Mouse (Mus musculus): ENCODE data around the gene Hoxa1. TPM values are rescaled to one million over a fixed set of nuclear protein-coding genes. Genes with fewer than 3 reads are reported as not detected.

Hoxa1 gene
- total and polyA plus RNA-seq, 3 experiments, result 0.20 to 0.43 TPM; not detected in 1

- intact Hi-C loops (cut with DNase I), result no loop called here
- Histone ChIP-seq H3K27ac (peak overlapping the region; percentile 38), H3K79me2 (replicated peaks; ENCODE audit: control insufficient read depth, insufficient read depth, low read length) (no peaks in the 10 kb centered on the region), H3K36me3 (ENCODE audit: control insufficient read depth, insufficient read depth, low read length) (no peaks in the 10 kb centered on the region), H3K4me3 (peak overlapping the region; percentile 34), H3K27me3 (ENCODE audit: control insufficient read depth, insufficient read depth, low read length) (peaks cover 13% of the 10 kb centered on the region), H3K4me1 (ENCODE audit: control insufficient read depth, insufficient read depth, low read length) (no peaks in the 10 kb centered on the region), H3K9ac (ENCODE audit: low read depth, low read length) (no peak overlapping the region)
- no peak for TF ChIP-seq POLR2A (IDR thresholded peaks at IDR 0.05; ENCODE audit: insufficient read depth, low read depth, low read length)
- no peak for TF ChIP-seq EP300 (IDR thresholded peaks at IDR 0.05; ENCODE audit: insufficient read depth, low read depth, low read length)
- no peak for TF ChIP-seq CTCF (IDR thresholded peaks at IDR 0.05)
- DNase-seq, result no peak
- WGBS, result 8% methylated on average over 21 of the region's 35 CpGs
Measured at GRCm38 (mm10) chr6:52175864-52176263, 17.7 kb upstream of the Hoxa1 start.

GRCm38 (mm10) chr6:52174968-52175751 is 17.0 kb upstream of the Hoxa1 start:
- DNase-seq, result no peak
- TF ChIP-seq POLR2A (IDR thresholded peaks at IDR 0.05; ENCODE audit: insufficient read depth, low read depth, low read length) (no peak), EP300 (IDR thresholded peaks at IDR 0.05; ENCODE audit: insufficient read depth, low read depth, low read length) (no peak), CTCF (IDR thresholded peaks at IDR 0.05) (no peak)
- Histone ChIP-seq H3K4me3 (peak overlapping the region; percentile 34), H3K4me1 (ENCODE audit: control insufficient read depth, insufficient read depth, low read length) (no peaks in the 10 kb centered on the region), H3K36me3 (ENCODE audit: control insufficient read depth, insufficient read depth, low read length) (no peaks in the 10 kb centered on the region), H3K27me3 (ENCODE audit: control insufficient read depth, insufficient read depth, low read length) (peaks cover 13% of the 10 kb centered on the region), H3K9ac (ENCODE audit: low read depth, low read length) (peak overlapping the region; percentile 59; the same call in 1 of the 2 replicates), H3K79me2 (replicated peaks; ENCODE audit: control insufficient read depth, insufficient read depth, low read length) (no peaks in the 10 kb centered on the region), H3K27ac (peak overlapping the region; percentile 45)
- intact Hi-C loops (cut with DNase I), result no loop called here
- WGBS, result 5% methylated on average over 41 of the region's 41 CpGs

DNA sequence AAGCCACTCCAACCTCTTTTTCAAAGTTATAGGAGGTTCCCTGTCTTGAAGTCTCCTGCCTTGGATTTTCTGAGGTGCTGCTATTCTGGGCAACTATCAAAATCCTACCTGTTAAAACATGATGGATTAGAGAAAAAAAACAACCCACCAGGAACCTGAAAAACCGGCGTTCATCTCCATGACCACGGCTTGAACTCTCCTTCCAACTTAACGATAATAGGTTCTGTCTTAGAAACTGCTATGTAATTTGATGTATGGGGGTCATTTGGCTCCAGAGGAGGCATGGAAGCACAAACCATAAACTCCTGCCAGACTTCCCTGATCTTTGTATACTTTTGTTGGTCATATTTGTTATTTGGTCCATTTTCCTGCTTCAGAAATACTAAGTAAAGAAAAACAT is 15.5 kb upstream of the Hoxa1 start:
- Histone ChIP-seq H3K4me1 (ENCODE audit: control insufficient read depth, insufficient read depth, low read length) (no peaks in the 10 kb centered on the region), H3K27ac (no peak overlapping the region), H3K9ac (ENCODE audit: low read depth, low read length) (no peak overlapping the region), H3K4me3 (no peak overlapping the region), H3K36me3 (ENCODE audit: control insufficient read depth, insufficient read depth, low read length) (no peaks in the 10 kb centered on the region), H3K27me3 (ENCODE audit: control insufficient read depth, insufficient read depth, low read length) (peaks cover 19% of the 10 kb centered on the region), H3K79me2 (replicated peaks; ENCODE audit: control insufficient read depth, insufficient read depth, low read length) (no peaks in the 10 kb centered on the region)
- intact Hi-C loops (cut with DNase I), result no loop called here
- 15% methylated on average over 4 of the region's 4 CpGs for WGBS
- DNase-seq, result no peak
- TF ChIP-seq POLR2A (IDR thresholded peaks at IDR 0.05; ENCODE audit: insufficient read depth, low read depth, low read length) (no peak), CTCF (IDR thresholded peaks at IDR 0.05) (no peak), EP300 (IDR thresholded peaks at IDR 0.05; ENCODE audit: insufficient read depth, low read depth, low read length) (no peak)

GRCm38 (mm10) chr6:52172501-52172900 is 14.4 kb upstream of the Hoxa1 start:
- Histone ChIP-seq H3K4me3 (peak overlapping the region; percentile 24), H3K27me3 (ENCODE audit: control insufficient read depth, insufficient read depth, low read length) (peaks cover 20% of the 10 kb centered on the region), H3K79me2 (replicated peaks; ENCODE audit: control insufficient read depth, insufficient read depth, low read length) (no peaks in the 10 kb centered on the region), H3K9ac (ENCODE audit: low read depth, low read length) (0 out of 2 replicates have a peak overlapping the region, but pooled peaks have one; percentile 15), H3K4me1 (ENCODE audit: control insufficient read depth, insufficient read depth, low read length) (no peaks in the 10 kb centered on the region), H3K27ac (no peak overlapping the region), H3K36me3 (ENCODE audit: control insufficient read depth, insufficient read depth, low read length) (no peaks in the 10 kb centered on the region)
- DNase-seq, result peak; percentile 72 to 74
- TF ChIP-seq CTCF (IDR thresholded peaks at IDR 0.05) (no peak), EP300 (IDR thresholded peaks at IDR 0.05; ENCODE audit: insufficient read depth, low read depth, low read length) (no peak), POLR2A (IDR thresholded peaks at IDR 0.05; ENCODE audit: insufficient read depth, low read depth, low read length) (no peak)
- WGBS, result 6% methylated on average over 34 of the region's 35 CpGs
- intact Hi-C loops (cut with DNase I), result no loop called here

DNA sequence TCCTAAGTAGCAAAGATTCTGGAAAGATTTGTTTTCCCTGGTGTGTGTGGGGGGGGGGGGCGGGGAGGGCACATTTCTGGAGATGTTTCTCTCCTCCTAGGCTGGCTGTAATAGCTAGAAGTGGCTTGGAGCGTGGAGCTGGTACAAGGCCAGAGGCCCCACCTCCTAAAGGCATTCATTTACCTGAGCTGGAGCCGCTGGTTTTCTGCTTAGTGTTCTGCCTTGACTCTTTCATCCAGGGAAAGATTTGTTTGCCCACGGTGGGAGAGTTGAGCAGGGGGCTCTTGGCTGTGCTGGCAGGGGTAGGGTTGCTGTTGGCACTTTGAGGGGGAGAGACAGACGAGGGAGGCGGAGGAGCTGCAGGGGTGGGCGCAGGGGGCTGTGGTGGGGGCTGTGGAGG is 13.8 kb upstream of the Hoxa1 start:
- WGBS, result 18% methylated on average over 7 of the region's 7 CpGs
- Histone ChIP-seq H3K4me1 (ENCODE audit: control insufficient read depth, insufficient read depth, low read length) (no peaks in the 10 kb centered on the region), H3K27ac (no peak overlapping the region), H3K79me2 (replicated peaks; ENCODE audit: control insufficient read depth, insufficient read depth, low read length) (no peaks in the 10 kb centered on the region), H3K27me3 (ENCODE audit: control insufficient read depth, insufficient read depth, low read length) (peaks cover 20% of the 10 kb centered on the region), H3K36me3 (ENCODE audit: control insufficient read depth, insufficient read depth, low read length) (no peaks in the 10 kb centered on the region), H3K9ac (ENCODE audit: low read depth, low read length) (no peak overlapping the region), H3K4me3 (no peak overlapping the region)
- TF ChIP-seq EP300 (IDR thresholded peaks at IDR 0.05; ENCODE audit: insufficient read depth, low read depth, low read length) (no peak), CTCF (IDR thresholded peaks at IDR 0.05) (no peak), POLR2A (IDR thresholded peaks at IDR 0.05; ENCODE audit: insufficient read depth, low read depth, low read length) (no peak)
- no peak for DNase-seq
- intact Hi-C loops (cut with DNase I), result no loop called here

GRCm38 (mm10) chr6:52171331-52171730 is 13.2 kb upstream of the Hoxa1 start:
- H3K9ac ChIP-seq (ENCODE audit: low read depth, low read length), result no peak overlapping the region
- intact Hi-C loops (cut with DNase I), result no loop called here
- H3K4me3 ChIP-seq, result no peak overlapping the region
- peaks cover 19% of the 10 kb centered on the region for H3K27me3 ChIP-seq (ENCODE audit: control insufficient read depth, insufficient read depth, low read length)
- no peak overlapping the region; the same call in 1 of the 2 replicates for H3K27ac ChIP-seq
- no peaks in the 10 kb centered on the region for H3K79me2 ChIP-seq (replicated peaks; ENCODE audit: control insufficient read depth, insufficient read depth, low read length)
- H3K4me1 ChIP-seq (ENCODE audit: control insufficient read depth, insufficient read depth, low read length), result no peaks in the 10 kb centered on the region
- DNase-seq, result no peak
- 24% methylated on average over 4 of the region's 4 CpGs for WGBS
- H3K36me3 ChIP-seq (ENCODE audit: control insufficient read depth, insufficient read depth, low read length), result no peaks in the 10 kb centered on the region
- TF ChIP-seq CTCF (IDR thresholded peaks at IDR 0.05) (no peak), EP300 (IDR thresholded peaks at IDR 0.05; ENCODE audit: insufficient read depth, low read depth, low read length) (no peak), POLR2A (IDR thresholded peaks at IDR 0.05; ENCODE audit: insufficient read depth, low read depth, low read length) (no peak)

All from heart, adult 2 months (tissue).